Mouse (Mus musculus) stomach, embryonic 16.5 days (tissue): ENCODE results near the gene Paqr8. TPM values are rescaled to one million over a fixed set of nuclear protein-coding genes. Genes with fewer than 3 reads are reported as not detected.

Experiments
- ATAC-seq: fragments of 200-750 bp; cut with Nextera tagmentation; 2 replicates; pipeline ENCODE4 v1.8.0; 2017; ENCODE audit warnings: moderate number of reproducible peaks, moderate TSS enrichment; ENCODE audit not compliant: insufficient read depth, low FRiP score
- H3K27ac ChIP-seq: fragments of 300-500 bp; sonication (generic); 2 replicates; pipeline ENCODE4 v1.5.1; 2014; ENCODE audit warnings: low read length
- H3K27me3 ChIP-seq: fragments of 300-500 bp; sonication (generic); 2 replicates; pipeline ENCODE4 v1.6.1; 2014; ENCODE audit warnings: low read length, control low read depth, mixed read lengths; ENCODE audit not compliant: control insufficient read depth, insufficient read depth
- H3K36me3 ChIP-seq: fragments of 300-500 bp; sonication (generic); 2 replicates; pipeline ENCODE4 v1.6.1; 2014; ENCODE audit warnings: low read length; ENCODE audit not compliant: control insufficient read depth, insufficient read depth
- H3K4me1 ChIP-seq: fragments of 300-500 bp; sonication (generic); 2 replicates; pipeline ENCODE4 v1.6.1; 2014; ENCODE audit warnings: low read length, control low read depth, mixed read lengths; ENCODE audit not compliant: control insufficient read depth, insufficient read depth
- H3K4me2 ChIP-seq: fragments of 300-500 bp; sonication (generic); 2 replicates; pipeline ENCODE4 v1.6.1; 2014; ENCODE audit warnings: low read depth, low read length, mixed read lengths
- H3K4me3 ChIP-seq: fragments of 300-500 bp; sonication (generic); replicated peaks from 2 replicates; pipeline ENCODE4 v1.5.1; 2014; ENCODE audit warnings: mild to moderate bottlenecking, low read length
- H3K9ac ChIP-seq: fragments of 300-500 bp; sonication (generic); 2 replicates; pipeline ENCODE4 v1.6.1; 2014; ENCODE audit warnings: low read length
- H3K9me3 ChIP-seq: fragments of 300-500 bp; sonication (generic); replicated peaks from 2 replicates; pipeline ENCODE4 v1.6.1; 2016; ENCODE audit warnings: low read length, control low read depth; ENCODE audit not compliant: control insufficient read depth
- WGBS: fragments of 180-500 bp; shearing (Covaris S2); extraction: QIAGEN DNeasy Blood & Tissue Kit; methylation state at CpG from one replicate; pipeline ENCODE4 v1.1.7; 2014; 5-methylcytosine and 5-hydroxymethylcytosine counted together
- polyA plus RNA-seq: library from polyadenylated mRNA; unstranded; fragments of >200 nt; fragmentation: Nextera tagmentation; extraction: Ambion mirVana; gene quantifications from 2 replicates; pipeline ENCODE4 v1.2.1, GENCODE M21; 2015

Paqr8 gene
- polyA plus RNA-seq, 1 experiment from 2014 or later, result 14.6 TPM

GRCm38 (mm10) chr1:20872496-20872895 is 17.9 kb upstream of the Paqr8 start:
- Histone ChIP-seq H3K9me3 (no peaks in the 10 kb centered on the region), H3K4me3 (no peak overlapping the region), H3K4me1 (0 out of 2 replicates have a peak, but pooled peaks cover 2% of the 10 kb centered on the region), H3K27me3 (no peaks in the 10 kb centered on the region), H3K36me3 (no peaks in the 10 kb centered on the region), H3K9ac (no peak overlapping the region), H3K4me2 (no peak overlapping the region), H3K27ac (no peak overlapping the region)
- 75% methylated on average over 5 of the region's 5 CpGs for WGBS
- no peak for ATAC-seq

- no peaks in the 10 kb centered on the region for H3K4me1 ChIP-seq
- no peak overlapping the region for H3K9ac ChIP-seq
- no peaks in the 10 kb centered on the region for H3K9me3 ChIP-seq
- no peak for ATAC-seq
- H3K27ac ChIP-seq, result no peak overlapping the region
- WGBS, result 89% methylated on average over 6 of the region's 6 CpGs
- no peak overlapping the region for H3K4me3 ChIP-seq
- H3K4me2 ChIP-seq, result no peak overlapping the region
- H3K27me3 ChIP-seq, result no peaks in the 10 kb centered on the region
- no peaks in the 10 kb centered on the region for H3K36me3 ChIP-seq
These were observed 16.3 kb upstream of the Paqr8 start for GRCm38 (mm10) chr1:20874061-20874460.

- Histone ChIP-seq H3K27ac (no peak overlapping the region), H3K9me3 (no peaks in the 10 kb centered on the region), H3K9ac (no peak overlapping the region), H3K4me2 (no peak overlapping the region), H3K27me3 (no peaks in the 10 kb centered on the region), H3K4me3 (no peak overlapping the region), H3K36me3 (no peaks in the 10 kb centered on the region), H3K4me1 (no peaks in the 10 kb centered on the region)
- no peak for ATAC-seq
These were observed 13.1 kb upstream of the Paqr8 start for GRCm38 (mm10) chr1:20877355-20877754.

- Histone ChIP-seq H3K9me3 (no peaks in the 10 kb centered on the region), H3K4me3 (no peak overlapping the region), H3K27me3 (no peaks in the 10 kb centered on the region), H3K27ac (no peak overlapping the region), H3K4me1 (no peaks in the 10 kb centered on the region), H3K36me3 (no peaks in the 10 kb centered on the region), H3K4me2 (no peak overlapping the region), H3K9ac (no peak overlapping the region)
- WGBS, result 82% methylated on average over 4 of the region's 4 CpGs
- peak; percentile 25 for ATAC-seq
These were observed 11.0 kb upstream of the Paqr8 start for GRCm38 (mm10) chr1:20879361-20879760.

- ATAC-seq, result no peak
- Histone ChIP-seq H3K4me2 (no peak overlapping the region), H3K4me1 (no peaks in the 10 kb centered on the region), H3K9me3 (no peaks in the 10 kb centered on the region), H3K4me3 (no peak overlapping the region), H3K27me3 (no peaks in the 10 kb centered on the region), H3K9ac (no peak overlapping the region), H3K27ac (no peak overlapping the region), H3K36me3 (no peaks in the 10 kb centered on the region)
- WGBS, result 77% methylated on average over 4 of the region's 4 CpGs
These were observed 7.3 kb upstream of the Paqr8 start for GRCm38 (mm10) chr1:20883079-20883478.

GRCm38 (mm10) chr1:20889677-20890403 is 566 bp upstream of the Paqr8 start:
- Histone ChIP-seq H3K9ac (peak overlapping the region; percentile 85), H3K9me3 (no peaks in the 10 kb centered on the region), H3K36me3 (no peaks in the 10 kb centered on the region), H3K4me2 (peak overlapping the region; percentile 87), H3K4me1 (peaks cover 12% of the 10 kb centered on the region; the same call in 1 of the 2 replicates), H3K4me3 (peak overlapping the region; percentile 86), H3K27ac (peak overlapping the region; percentile 84), H3K27me3 (no peaks in the 10 kb centered on the region)
- 26% methylated on average over 16 of the region's 16 CpGs for WGBS
- ATAC-seq, result no peak

- no peaks in the 10 kb centered on the region for H3K36me3 ChIP-seq
- peak overlapping the region; percentile 84 for H3K27ac ChIP-seq
- H3K9ac ChIP-seq, result peak overlapping the region; percentile 85
- H3K4me3 ChIP-seq, result peak overlapping the region; percentile 86
- peak overlapping the region; percentile 87 for H3K4me2 ChIP-seq
- peaks cover 12% of the 10 kb centered on the region; the same call in 1 of the 2 replicates for H3K4me1 ChIP-seq
- no peaks in the 10 kb centered on the region for H3K27me3 ChIP-seq
- no peaks in the 10 kb centered on the region for H3K9me3 ChIP-seq
- ATAC-seq, result peak; percentile 84
- WGBS, result under 1% methylated on average over 20 of the region's 20 CpGs
These were observed 564 bp downstream of the Paqr8 start for GRCm38 (mm10) chr1:20890941-20891399.

- H3K9me3 ChIP-seq, result no peaks in the 10 kb centered on the region
- H3K36me3 ChIP-seq, result no peaks in the 10 kb centered on the region
- no peaks in the 10 kb centered on the region for H3K27me3 ChIP-seq
- no peak overlapping the region for H3K27ac ChIP-seq
- 77% methylated on average over 5 of the region's 5 CpGs for WGBS
- peaks cover 12% of the 10 kb centered on the region; the same call in 1 of the 2 replicates for H3K4me1 ChIP-seq
- H3K9ac ChIP-seq, result no peak overlapping the region
- ATAC-seq, result no peak
- H3K4me2 ChIP-seq, result no peak overlapping the region
- H3K4me3 ChIP-seq, result no peak overlapping the region
These were observed 2.7 kb downstream of the Paqr8 start for GRCm38 (mm10) chr1:20893059-20893458.

GRCm38 (mm10) chr1:20898391-20898790 is 8.0 kb downstream of the Paqr8 start:
- 38% methylated on average over 9 of the region's 9 CpGs for WGBS
- no peak overlapping the region for H3K4me3 ChIP-seq
- H3K4me1 ChIP-seq, result 0 out of 2 replicates have a peak, but pooled peaks cover 4% of the 10 kb centered on the region
- no peaks in the 10 kb centered on the region for H3K27me3 ChIP-seq
- no peaks in the 10 kb centered on the region for H3K36me3 ChIP-seq
- no peak for ATAC-seq
- H3K9me3 ChIP-seq, result no peaks in the 10 kb centered on the region
- no peak overlapping the region for H3K4me2 ChIP-seq
- H3K27ac ChIP-seq, result no peak overlapping the region
- H3K9ac ChIP-seq, result no peak overlapping the region
